Mouse (Mus musculus) limb, embryonic 12.5 days (tissue): ENCODE results near the gene Pla2g4d. TPM values are rescaled to one million over a fixed set of nuclear protein-coding genes. Genes with fewer than 3 reads are reported as not detected.
A peak's percentile ranks its signal among the peaks of the same experiment; 100 is the strongest.

Experiments
- ATAC-seq: fragments of 200-750 bp; cut with Nextera tagmentation; 2 replicates; pipeline ENCODE4 v1.8.0; 2017; ENCODE audit warnings: low read depth, moderate TSS enrichment; ENCODE audit not compliant: insufficient number of reproducible peaks, insufficient read depth, low FRiP score, low TSS enrichment
- H3K27ac ChIP-seq: fragments of 300-500 bp; sonication (generic); 2 replicates; pipeline ENCODE4 v1.5.1; 2016; ENCODE audit warnings: mild to moderate bottlenecking, moderate library complexity
- H3K27me3 ChIP-seq: fragments of 300-500 bp; sonication (generic); 2 replicates; pipeline ENCODE4 v1.6.1; 2016; ENCODE audit warnings: mild to moderate bottlenecking, moderate library complexity
- H3K36me3 ChIP-seq: fragments of 300-500 bp; sonication (generic); 2 replicates; pipeline ENCODE4 v1.6.1; 2016; ENCODE audit warnings: mild to moderate bottlenecking, moderate library complexity
- H3K4me1 ChIP-seq: fragments of 300-500 bp; sonication (generic); replicated peaks from 2 replicates; pipeline ENCODE4 v1.6.1; 2016
- H3K4me2 ChIP-seq: fragments of 300-500 bp; sonication (generic); 2 replicates; pipeline ENCODE4 v1.6.1; 2016; ENCODE audit warnings: mild to moderate bottlenecking, moderate library complexity
- H3K4me3 ChIP-seq: fragments of 300-500 bp; sonication (generic); replicated peaks from 2 replicates; pipeline ENCODE4 v1.5.1; 2016; ENCODE audit warnings: mild to moderate bottlenecking
- H3K9ac ChIP-seq: fragments of 300-500 bp; sonication (generic); replicated peaks from 2 replicates; pipeline ENCODE4 v1.6.1; 2016; ENCODE audit warnings: mild to moderate bottlenecking, moderate library complexity
- H3K9me3 ChIP-seq: fragments of 300-500 bp; sonication (generic); 2 replicates; pipeline ENCODE4 v1.6.1; 2016; ENCODE audit warnings: mild to moderate bottlenecking, moderate library complexity
- WGBS: fragments of 180-500 bp; shearing (Covaris S2); methylation state at CpG from one replicate; pipeline ENCODE4 v1.1.7; 2016; 5-methylcytosine and 5-hydroxymethylcytosine counted together
- polyA plus RNA-seq: library from polyadenylated mRNA; unstranded; fragments of >200 nt; fragmentation: Nextera tagmentation; extraction: Ambion mirVana; gene quantifications from 2 replicates; pipeline ENCODE4 v1.2.1, GENCODE M21; 2016

Pla2g4d gene
- 0.14 and 0.18 TPM in 2 replicates for polyA plus RNA-seq

- ATAC-seq, result no peak
- 73% methylated on average over 5 of the region's 5 CpGs for WGBS
Observed at GRCm38 (mm10) chr2:120288995-120289394, at the start of gene Pla2g4d. Gene Pla2g4d, minus strand, starts transcription at chr2:120289197.

GRCm38 (mm10) chr2:120337886-120338285 lies 48.9 kb upstream of the Pla2g4d start:
- Histone ChIP-seq H3K9ac (no peak overlapping the region), H3K4me3 (no peak overlapping the region), H3K4me1 (no peaks in the 10 kb centered on the region), H3K9me3 (no peaks in the 10 kb centered on the region), H3K27ac (no peak overlapping the region), H3K4me2 (no peak overlapping the region), H3K36me3 (peaks cover 86% of the 10 kb centered on the region), H3K27me3 (no peaks in the 10 kb centered on the region)
- no peak for ATAC-seq
- 82% methylated on average over 2 of the region's 2 CpGs for WGBS

More at GRCm38 (mm10) chr2:120288995-120289394, at the start of gene Pla2g4d:
- no peaks in the 10 kb centered on the region for H3K36me3 ChIP-seq
- no peaks in the 10 kb centered on the region for H3K4me1 ChIP-seq
- no peak within 1 kb of the TSS for H3K9ac ChIP-seq
- H3K4me3 ChIP-seq, result no peak within 1 kb of the TSS
- no peak within 1 kb of the TSS for H3K27ac ChIP-seq
- no peaks in the 10 kb centered on the region for H3K9me3 ChIP-seq
- no peak within 1 kb of the TSS for H3K4me2 ChIP-seq
- no peaks in the 10 kb centered on the region for H3K27me3 ChIP-seq

GRCm38 (mm10) chr2:120331575-120331974 lies 42.6 kb upstream of the Pla2g4d start:
- no peak overlapping the region for H3K4me2 ChIP-seq
- ATAC-seq, result no peak
- H3K9me3 ChIP-seq, result no peaks in the 10 kb centered on the region
- 84% methylated on average over 4 of the region's 4 CpGs for WGBS
- no peak overlapping the region for H3K4me3 ChIP-seq
- no peaks in the 10 kb centered on the region for H3K27me3 ChIP-seq
- peaks cover 85% of the 10 kb centered on the region for H3K36me3 ChIP-seq
- H3K4me1 ChIP-seq, result no peaks in the 10 kb centered on the region
- no peak overlapping the region for H3K9ac ChIP-seq
- H3K27ac ChIP-seq, result no peak overlapping the region

- WGBS, result 62% methylated on average over 4 of the region's 4 CpGs
Observed at GRCm38 (mm10) chr2:120315077-120315476, 26.1 kb upstream of the Pla2g4d start.

GRCm38 (mm10) chr2:120314487-120314886 lies 25.5 kb upstream of the Pla2g4d start:
- Histone ChIP-seq H3K4me3 (no peak overlapping the region), H3K4me1 (no peaks in the 10 kb centered on the region), H3K36me3 (peaks cover 39% of the 10 kb centered on the region), H3K9ac (no peak overlapping the region), H3K4me2 (no peak overlapping the region), H3K9me3 (no peaks in the 10 kb centered on the region), H3K27me3 (no peaks in the 10 kb centered on the region), H3K27ac (no peak overlapping the region)
- 71% methylated on average over 4 of the region's 4 CpGs for WGBS
- ATAC-seq, result no peak

More at GRCm38 (mm10) chr2:120315077-120315476, 26.1 kb upstream of the Pla2g4d start:
- no peaks in the 10 kb centered on the region for H3K9me3 ChIP-seq
- H3K4me3 ChIP-seq, result no peak overlapping the region
- H3K27me3 ChIP-seq, result no peaks in the 10 kb centered on the region
- no peak overlapping the region for H3K27ac ChIP-seq
- H3K36me3 ChIP-seq, result peaks cover 42% of the 10 kb centered on the region
- no peak overlapping the region for H3K4me2 ChIP-seq
- no peaks in the 10 kb centered on the region for H3K4me1 ChIP-seq
- no peak overlapping the region for H3K9ac ChIP-seq
- no peak for ATAC-seq

GRCm38 (mm10) chr2:120313976-120314375 lies 25.0 kb upstream of the Pla2g4d start, which contains the start of gene Pla2g4f:
Gene Pla2g4f, minus strand, starts transcription at chr2:120314165.
- no peaks in the 10 kb centered on the region for H3K4me1 ChIP-seq
- H3K4me2 ChIP-seq, result no peak within 1 kb of the TSS
- peaks cover 34% of the 10 kb centered on the region for H3K36me3 ChIP-seq
- H3K27ac ChIP-seq, result no peak within 1 kb of the TSS
- no peaks in the 10 kb centered on the region for H3K9me3 ChIP-seq
- no peak for ATAC-seq
- 43% methylated on average over 3 of the region's 3 CpGs for WGBS
- H3K9ac ChIP-seq, result no peak within 1 kb of the TSS
- no peaks in the 10 kb centered on the region for H3K27me3 ChIP-seq
- H3K4me3 ChIP-seq, result no peak within 1 kb of the TSS

- no peaks in the 10 kb centered on the region for H3K4me1 ChIP-seq
- no peak overlapping the region for H3K9ac ChIP-seq
- H3K36me3 ChIP-seq, result peaks cover 18% of the 10 kb centered on the region
- 82% methylated on average over 7 of the region's 7 CpGs for WGBS
- H3K4me3 ChIP-seq, result no peak overlapping the region
- ATAC-seq, result no peak
- H3K27ac ChIP-seq, result no peak overlapping the region
- no peaks in the 10 kb centered on the region for H3K27me3 ChIP-seq
- no peaks in the 10 kb centered on the region for H3K9me3 ChIP-seq
- no peak overlapping the region for H3K4me2 ChIP-seq
Observed at GRCm38 (mm10) chr2:120312276-120312825, 23.4 kb upstream of the Pla2g4d start.

GRCm38 (mm10) chr2:120304113-120304512 lies 15.1 kb upstream of the Pla2g4d start:
- Histone ChIP-seq H3K4me3 (no peak overlapping the region), H3K9me3 (no peaks in the 10 kb centered on the region), H3K36me3 (no peaks in the 10 kb centered on the region), H3K27ac (no peak overlapping the region), H3K27me3 (no peaks in the 10 kb centered on the region), H3K4me2 (no peak overlapping the region), H3K4me1 (no peaks in the 10 kb centered on the region), H3K9ac (no peak overlapping the region)
- 14% methylated on average over 3 of the region's 3 CpGs for WGBS
- ATAC-seq, result no peak

- ATAC-seq, result no peak
- no peak overlapping the region for H3K27ac ChIP-seq
- no peak overlapping the region for H3K4me3 ChIP-seq
- H3K36me3 ChIP-seq, result no peaks in the 10 kb centered on the region
- no peak overlapping the region for H3K9ac ChIP-seq
- WGBS, result 88% methylated on average over 6 of the region's 6 CpGs
- no peaks in the 10 kb centered on the region for H3K9me3 ChIP-seq
- H3K4me1 ChIP-seq, result no peaks in the 10 kb centered on the region
- no peak overlapping the region for H3K4me2 ChIP-seq
- no peaks in the 10 kb centered on the region for H3K27me3 ChIP-seq
Observed at GRCm38 (mm10) chr2:120301076-120301475, 12.1 kb upstream of the Pla2g4d start.

GRCm38 (mm10) chr2:120299866-120300265 lies 10.9 kb upstream of the Pla2g4d start:
- H3K4me3 ChIP-seq, result no peak overlapping the region
- peak; percentile 56; the same call in 1 of the 2 replicates for ATAC-seq
- no peak overlapping the region for H3K9ac ChIP-seq
- 80% methylated on average over 4 of the region's 4 CpGs for WGBS
- H3K36me3 ChIP-seq, result no peaks in the 10 kb centered on the region
- H3K27me3 ChIP-seq, result no peaks in the 10 kb centered on the region
- no peak overlapping the region for H3K4me2 ChIP-seq
- H3K4me1 ChIP-seq, result no peaks in the 10 kb centered on the region
- H3K9me3 ChIP-seq, result no peaks in the 10 kb centered on the region
- H3K27ac ChIP-seq, result no peak overlapping the region

- Histone ChIP-seq H3K27me3 (no peaks in the 10 kb centered on the region), H3K4me1 (no peaks in the 10 kb centered on the region), H3K9ac (no peak overlapping the region), H3K9me3 (no peaks in the 10 kb centered on the region), H3K4me3 (no peak overlapping the region), H3K36me3 (no peaks in the 10 kb centered on the region), H3K27ac (no peak overlapping the region), H3K4me2 (no peak overlapping the region)
- 9% methylated on average over 2 of the region's 2 CpGs for WGBS
- ATAC-seq, result no peak
Observed at GRCm38 (mm10) chr2:120296160-120296559, 7.2 kb upstream of the Pla2g4d start.

- no peaks in the 10 kb centered on the region for H3K36me3 ChIP-seq
- no peak overlapping the region for H3K9ac ChIP-seq
- H3K4me1 ChIP-seq, result no peaks in the 10 kb centered on the region
- no peak overlapping the region for H3K4me2 ChIP-seq
- WGBS, result 87% methylated on average over 8 of the region's 9 CpGs
- no peaks in the 10 kb centered on the region for H3K9me3 ChIP-seq
- no peak overlapping the region for H3K4me3 ChIP-seq
- H3K27me3 ChIP-seq, result no peaks in the 10 kb centered on the region
- no peak overlapping the region for H3K27ac ChIP-seq
- ATAC-seq, result no peak
Observed at GRCm38 (mm10) chr2:120291471-120292078, 2.6 kb upstream of the Pla2g4d start.
